Mouse (Mus musculus) hindbrain, embryonic 13.5 days (tissue): ENCODE data around the gene Grap. TPM values are rescaled to one million over a fixed set of nuclear protein-coding genes. Genes with fewer than 3 reads are reported as not detected.

Source experiments
- ATAC-seq: fragments of 200-750 bp; cut with Nextera tagmentation; 2 replicates; pipeline ENCODE4 v1.8.0; 2017; ENCODE audit warnings: moderate TSS enrichment; ENCODE audit not compliant: low FRiP score
- H3K27ac ChIP-seq: fragments of 300-500 bp; sonication (generic); 2 replicates; pipeline ENCODE4 v1.5.1; 2015; ENCODE audit warnings: inconsistent platforms, mild to moderate bottlenecking, moderate library complexity
- H3K27me3 ChIP-seq: fragments of 300-500 bp; sonication (generic); 2 replicates; pipeline ENCODE4 v1.6.1; 2015; ENCODE audit warnings: mild to moderate bottlenecking, inconsistent platforms
- H3K36me3 ChIP-seq: fragments of 300-500 bp; sonication (generic); 2 replicates; pipeline ENCODE4 v1.6.1; 2015; ENCODE audit warnings: mild to moderate bottlenecking, inconsistent platforms
- H3K4me1 ChIP-seq: fragments of 300-500 bp; sonication (generic); replicated peaks from 2 replicates; pipeline ENCODE4 v1.6.1; 2015; ENCODE audit warnings: inconsistent platforms
- H3K4me2 ChIP-seq: fragments of 300-500 bp; sonication (generic); 2 replicates; pipeline ENCODE4 v1.6.1; 2015; ENCODE audit warnings: inconsistent platforms, mild to moderate bottlenecking, moderate library complexity
- H3K4me3 ChIP-seq: fragments of 300-500 bp; sonication (generic); 2 replicates; pipeline ENCODE4 v1.5.1; 2015; ENCODE audit warnings: mild to moderate bottlenecking, inconsistent platforms
- H3K9ac ChIP-seq: fragments of 300-500 bp; sonication (generic); 2 replicates; pipeline ENCODE4 v1.6.1; 2015; ENCODE audit warnings: mild to moderate bottlenecking, inconsistent platforms
- H3K9me3 ChIP-seq: fragments of 300-500 bp; sonication (generic); 2 replicates; pipeline ENCODE4 v1.6.1; 2016; ENCODE audit warnings: inconsistent platforms
- WGBS: fragments of 180-500 bp; shearing (Covaris S2); methylation state at CpG from one replicate; pipeline ENCODE4 v1.1.7; 2015; 5-methylcytosine and 5-hydroxymethylcytosine counted together
- polyA plus RNA-seq: library from polyadenylated mRNA; unstranded; fragments of >200 nt; fragmentation: Nextera tagmentation; extraction: Ambion mirVana; gene quantifications from 2 replicates; pipeline ENCODE4 v1.2.1, GENCODE M21; 2015

The Grap gene
- polyA plus RNA-seq, 1 experiment from 2014 or later: 11.0 TPM

DNA sequence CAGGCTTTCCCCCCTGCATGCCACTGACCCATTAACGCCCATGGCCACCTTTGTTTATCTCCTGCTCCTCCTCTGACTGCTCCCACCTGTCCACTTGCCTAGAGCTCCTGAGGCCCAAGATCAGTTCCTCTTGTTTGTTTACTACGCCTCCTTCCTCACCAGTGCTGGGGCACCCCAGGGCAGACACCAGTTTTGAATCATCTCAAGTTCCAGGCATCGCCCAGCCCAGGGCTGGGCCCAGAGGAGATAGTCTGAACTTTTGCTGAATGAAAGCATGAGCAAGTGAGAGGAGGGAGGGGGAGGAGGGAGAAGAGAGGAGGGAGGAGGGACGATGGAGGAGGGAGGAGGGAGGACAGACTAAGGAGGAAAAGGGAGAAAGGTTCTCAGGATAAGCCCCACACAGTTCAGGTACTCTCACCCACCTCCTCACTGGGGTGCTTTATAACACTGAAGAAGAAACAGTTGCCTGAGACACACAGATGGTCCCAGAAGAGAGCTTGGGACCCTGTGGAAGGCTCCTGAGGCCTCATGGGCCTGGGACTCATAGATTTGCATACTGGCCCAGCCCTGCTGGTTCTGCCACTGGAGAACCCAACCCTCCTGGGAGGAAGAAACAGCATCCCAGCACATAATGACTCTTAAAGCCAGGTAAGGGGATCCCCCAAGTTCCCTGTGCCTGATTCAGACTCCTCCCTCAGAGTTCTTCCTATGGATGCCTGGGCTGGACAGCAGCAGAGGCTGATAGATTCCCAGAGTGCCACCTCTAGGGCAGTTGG lies 26.2 kb downstream of the Grap start:
- no peaks in the 10 kb centered on the region for H3K36me3 ChIP-seq
- no peak overlapping the region for H3K27ac ChIP-seq
- peaks cover 44% of the 10 kb centered on the region for H3K27me3 ChIP-seq
- H3K9me3 ChIP-seq: no peaks in the 10 kb centered on the region
- WGBS: 79% methylated on average over 4 of the region's 4 CpGs
- H3K9ac ChIP-seq: no peak overlapping the region
- H3K4me2 ChIP-seq: no peak overlapping the region
- no peak for ATAC-seq
- no peak overlapping the region for H3K4me3 ChIP-seq
- H3K4me1 ChIP-seq: peaks cover 20% of the 10 kb centered on the region

DNA sequence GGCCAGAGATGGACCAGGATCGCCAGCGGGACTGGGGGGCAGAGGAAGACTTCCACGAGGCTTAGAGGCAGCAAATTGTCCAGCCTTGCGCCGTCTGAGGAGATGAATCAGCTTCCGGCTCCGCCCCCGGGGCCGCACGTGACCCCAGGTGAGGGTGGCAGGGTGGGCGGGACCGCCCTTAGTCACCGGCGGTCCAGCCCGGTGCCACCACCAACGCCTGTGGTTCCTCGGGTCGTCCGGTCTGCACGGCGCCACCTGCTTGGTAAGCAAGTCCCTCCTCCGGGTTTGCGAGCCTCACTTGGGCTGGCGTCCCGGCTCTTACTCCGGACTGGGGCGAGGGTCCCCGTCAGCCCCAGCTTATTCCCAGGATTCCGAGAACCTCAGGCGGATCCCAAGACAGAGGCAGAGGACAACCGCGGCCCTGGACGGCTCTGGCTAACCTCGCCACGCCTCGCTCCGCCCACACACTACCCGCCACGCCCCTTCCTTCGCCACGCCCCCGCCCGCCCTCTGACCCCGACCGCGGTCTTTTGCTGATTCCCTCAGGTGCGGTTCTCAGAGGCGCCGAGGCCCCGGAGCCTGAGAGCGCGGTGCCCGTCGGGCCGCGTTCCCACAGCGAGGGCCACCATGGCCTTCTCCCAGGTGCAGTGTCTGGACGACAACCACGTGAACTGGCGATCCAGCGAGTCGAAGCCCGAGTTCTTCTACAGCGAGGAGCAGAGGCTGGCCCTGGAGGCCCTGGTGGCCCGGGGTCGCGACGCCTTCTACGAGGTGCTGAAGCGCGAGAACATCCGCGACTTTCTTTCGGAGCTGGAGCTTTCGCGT lies 31.1 kb downstream of the Grap start, which contains the start of gene Fam83g:
Fam83g (plus strand) TSS at position 185 of the 825 bp plus-strand sequence.
- 2% methylated on average over 76 of the region's 76 CpGs for WGBS
- peak within 1 kb of the TSS; percentile 55 for H3K4me2 ChIP-seq
- ATAC-seq: no peak
- H3K4me3 ChIP-seq: peak within 1 kb of the TSS; percentile 42
- peaks cover 62% of the 10 kb centered on the region for H3K27me3 ChIP-seq
- H3K4me1 ChIP-seq: peaks cover 12% of the 10 kb centered on the region
- peak within 1 kb of the TSS; percentile 35; the same call in 1 of the 2 replicates for H3K9ac ChIP-seq
- no peak within 1 kb of the TSS for H3K27ac ChIP-seq
- no peaks in the 10 kb centered on the region for H3K36me3 ChIP-seq
- H3K9me3 ChIP-seq: no peaks in the 10 kb centered on the region

DNA sequence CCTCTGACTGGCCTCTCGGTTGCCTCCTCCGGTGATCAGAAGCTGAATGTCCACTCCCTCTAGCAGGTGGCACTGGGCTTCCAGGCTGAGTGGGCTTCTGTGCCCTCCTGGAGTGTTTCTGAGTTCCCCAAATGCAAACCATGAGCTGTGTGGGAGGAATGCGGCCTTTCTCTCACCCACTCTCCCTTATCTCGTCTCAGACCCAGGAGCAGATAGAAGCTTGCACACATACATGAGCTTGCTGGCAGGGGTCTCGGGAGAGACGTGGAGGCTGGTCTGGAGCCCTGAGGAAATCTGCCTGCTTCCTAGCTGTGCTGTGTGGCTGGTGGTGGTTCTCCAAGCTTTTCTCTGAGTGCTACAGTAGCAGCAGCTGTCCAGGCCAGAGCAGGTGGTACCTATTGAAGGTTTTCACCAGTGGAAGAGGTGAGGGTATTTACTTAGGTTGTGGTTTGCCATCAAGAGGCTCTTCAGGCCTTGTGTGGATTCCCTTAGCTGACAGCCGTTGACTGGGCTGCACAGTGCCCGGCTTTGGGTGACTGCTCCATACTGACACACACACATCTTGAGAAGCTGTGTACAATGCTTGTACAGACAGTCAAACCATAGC lies 32.2 kb downstream of the Grap start:
- peaks cover 12% of the 10 kb centered on the region for H3K4me1 ChIP-seq
- peaks cover 62% of the 10 kb centered on the region for H3K27me3 ChIP-seq
- H3K4me2 ChIP-seq: no peak overlapping the region
- H3K4me3 ChIP-seq: no peak overlapping the region
- WGBS: 73% methylated on average over 8 of the region's 8 CpGs
- H3K9me3 ChIP-seq: no peaks in the 10 kb centered on the region
- no peak overlapping the region for H3K9ac ChIP-seq
- H3K36me3 ChIP-seq: no peaks in the 10 kb centered on the region
- no peak for ATAC-seq
- H3K27ac ChIP-seq: no peak overlapping the region

DNA sequence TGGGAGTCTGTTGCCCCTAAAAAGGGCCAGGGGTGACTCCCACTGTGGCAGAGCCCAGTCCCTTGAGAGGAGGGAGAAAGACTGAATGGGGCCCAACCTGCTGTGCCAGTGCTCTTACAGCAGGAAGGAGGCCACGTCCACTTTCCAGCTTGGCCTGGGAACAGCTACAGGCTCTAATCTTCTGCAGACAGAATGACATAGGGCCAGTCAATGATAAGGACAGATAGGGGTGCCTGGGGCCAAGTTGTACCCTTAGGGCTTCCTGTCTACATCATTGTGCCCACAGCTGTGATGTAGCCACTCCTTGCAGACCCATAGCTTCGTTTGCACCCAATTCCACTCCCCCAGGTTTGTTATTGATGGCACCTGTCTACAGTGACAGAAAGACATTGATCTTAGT lies 33.1 kb downstream of the Grap start:
- WGBS: 51% methylated on average over 2 of the region's 2 CpGs
- Histone ChIP-seq H3K27me3 (peaks cover 58% of the 10 kb centered on the region), H3K4me3 (no peak overlapping the region), H3K27ac (no peak overlapping the region), H3K36me3 (no peaks in the 10 kb centered on the region), H3K4me1 (peaks cover 12% of the 10 kb centered on the region), H3K4me2 (no peak overlapping the region), H3K9ac (no peak overlapping the region), H3K9me3 (no peaks in the 10 kb centered on the region)
- no peak for ATAC-seq

DNA sequence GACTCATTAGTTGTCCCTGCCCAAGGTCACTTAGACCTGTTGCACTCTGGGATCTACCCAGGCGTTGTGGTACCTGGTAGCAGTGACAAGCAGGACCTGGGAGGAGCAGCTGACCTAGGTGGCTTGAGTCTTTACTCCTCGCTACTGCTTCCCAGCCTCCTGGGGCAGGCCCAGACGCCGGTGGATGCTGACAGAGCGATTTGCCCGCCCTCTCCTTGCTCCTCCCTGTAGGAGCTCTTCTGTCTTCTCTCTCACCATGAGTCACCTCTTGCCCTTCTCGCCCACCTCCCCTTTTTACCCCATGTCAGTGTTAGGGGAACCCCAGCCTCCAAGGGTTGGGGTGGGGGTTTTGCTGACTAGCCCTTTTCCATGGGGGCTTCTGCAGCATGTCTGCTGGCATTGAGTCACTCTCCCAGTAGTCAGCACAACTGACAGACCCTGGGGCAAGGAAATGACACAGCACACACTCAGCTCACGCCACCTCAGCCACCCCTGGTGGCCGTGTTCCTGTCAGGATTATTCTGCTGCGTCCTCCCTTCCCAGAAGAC lies 33.9 kb downstream of the Grap start:
- WGBS: 39% methylated on average over 10 of the region's 10 CpGs
- ATAC-seq: no peak
- H3K4me3 ChIP-seq: no peak overlapping the region

DNA sequence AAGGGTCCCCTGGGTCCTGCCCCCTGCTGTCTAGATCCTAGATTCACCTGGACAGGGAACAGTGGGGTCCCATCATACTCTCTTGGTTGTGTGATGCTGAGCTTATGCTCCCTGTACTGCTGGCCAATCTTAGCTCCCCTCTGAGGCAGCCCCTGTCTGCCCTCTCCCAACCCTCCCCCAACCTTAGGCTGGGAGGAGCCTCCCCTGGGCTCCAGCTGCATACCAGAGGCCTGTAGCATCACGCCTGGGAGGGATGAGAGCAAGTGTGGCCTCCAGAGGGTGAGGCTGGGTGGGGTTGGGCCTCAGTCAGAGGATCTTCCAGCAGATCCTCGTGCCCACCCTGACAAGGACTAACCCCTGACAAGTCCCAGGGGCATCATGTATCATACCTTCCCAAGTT lies 34.5 kb downstream of the Grap start:
- H3K4me2 ChIP-seq: no peak overlapping the region
- no peak overlapping the region for H3K9ac ChIP-seq
- H3K36me3 ChIP-seq: no peaks in the 10 kb centered on the region
- H3K4me1 ChIP-seq: peaks cover 12% of the 10 kb centered on the region
- H3K4me3 ChIP-seq: no peak overlapping the region
- H3K9me3 ChIP-seq: no peaks in the 10 kb centered on the region
- ATAC-seq: no peak
- peaks cover 52% of the 10 kb centered on the region for H3K27me3 ChIP-seq
- WGBS: 54% methylated on average over 2 of the region's 2 CpGs
- no peak overlapping the region for H3K27ac ChIP-seq

More for the DNA sequence above, 33.9 kb downstream of the Grap start:
- Histone ChIP-seq H3K27me3 (peaks cover 56% of the 10 kb centered on the region), H3K27ac (no peak overlapping the region), H3K9ac (no peak overlapping the region), H3K9me3 (no peaks in the 10 kb centered on the region), H3K4me1 (peaks cover 12% of the 10 kb centered on the region), H3K36me3 (no peaks in the 10 kb centered on the region), H3K4me2 (no peak overlapping the region)

DNA sequence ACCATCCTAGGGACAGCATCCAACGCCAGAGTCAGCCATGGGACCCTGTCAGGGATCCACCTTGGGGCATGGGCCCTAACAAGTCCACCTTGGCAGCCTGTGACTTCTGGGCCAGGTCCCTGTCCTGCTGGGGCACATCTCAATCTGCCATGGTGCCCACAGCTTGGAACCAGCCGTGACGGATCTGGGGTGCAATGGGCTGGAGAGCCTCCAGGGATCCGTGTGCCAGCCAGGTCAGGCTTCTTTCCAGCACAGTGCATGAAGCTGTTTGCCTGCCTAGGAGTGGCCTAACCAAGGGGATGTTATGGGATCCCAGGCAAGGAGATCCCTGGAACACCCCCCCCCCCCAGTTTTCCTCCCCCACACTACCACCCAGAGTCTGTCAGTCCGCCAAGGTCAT lies 39.9 kb downstream of the Grap start:
- no peak overlapping the region for H3K4me3 ChIP-seq
- H3K4me1 ChIP-seq: no peaks in the 10 kb centered on the region
- no peaks in the 10 kb centered on the region for H3K9me3 ChIP-seq
- 93% methylated on average over 5 of the region's 5 CpGs for WGBS
- no peak overlapping the region for H3K9ac ChIP-seq
- no peak for ATAC-seq
- H3K27ac ChIP-seq: no peak overlapping the region
- no peaks in the 10 kb centered on the region for H3K36me3 ChIP-seq
- no peak overlapping the region for H3K4me2 ChIP-seq
- 0 out of 2 replicates have a peak, but pooled peaks cover 8% of the 10 kb centered on the region for H3K27me3 ChIP-seq

DNA sequence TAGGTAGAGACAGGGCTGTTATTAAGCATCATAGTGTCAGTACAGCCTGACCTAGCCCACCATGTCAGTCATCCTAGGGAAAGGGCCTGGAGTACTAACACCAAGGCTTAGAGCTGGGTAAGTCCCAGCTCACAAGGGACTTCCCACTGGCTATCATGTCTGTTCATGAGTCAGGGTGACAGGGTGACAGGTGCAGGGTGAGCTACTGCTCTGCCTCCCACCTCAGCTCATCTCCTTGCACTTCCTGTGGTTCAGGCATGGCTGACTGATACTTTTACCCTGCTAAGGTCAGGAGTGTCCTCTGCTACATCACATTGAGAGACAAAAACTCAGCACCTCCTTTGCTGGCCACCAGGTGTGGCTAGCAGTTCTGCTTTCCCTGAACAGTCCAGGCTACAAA lies 45.8 kb downstream of the Grap start:
- peaks cover 12% of the 10 kb centered on the region; the same call in 1 of the 2 replicates for H3K27me3 ChIP-seq
- no peak overlapping the region for H3K4me2 ChIP-seq
- H3K9ac ChIP-seq: no peak overlapping the region
- no peak overlapping the region for H3K27ac ChIP-seq
- no peaks in the 10 kb centered on the region for H3K9me3 ChIP-seq
- no peak overlapping the region for H3K4me3 ChIP-seq
- no peaks in the 10 kb centered on the region for H3K36me3 ChIP-seq
- ATAC-seq: no peak
- peaks cover 16% of the 10 kb centered on the region for H3K4me1 ChIP-seq

DNA sequence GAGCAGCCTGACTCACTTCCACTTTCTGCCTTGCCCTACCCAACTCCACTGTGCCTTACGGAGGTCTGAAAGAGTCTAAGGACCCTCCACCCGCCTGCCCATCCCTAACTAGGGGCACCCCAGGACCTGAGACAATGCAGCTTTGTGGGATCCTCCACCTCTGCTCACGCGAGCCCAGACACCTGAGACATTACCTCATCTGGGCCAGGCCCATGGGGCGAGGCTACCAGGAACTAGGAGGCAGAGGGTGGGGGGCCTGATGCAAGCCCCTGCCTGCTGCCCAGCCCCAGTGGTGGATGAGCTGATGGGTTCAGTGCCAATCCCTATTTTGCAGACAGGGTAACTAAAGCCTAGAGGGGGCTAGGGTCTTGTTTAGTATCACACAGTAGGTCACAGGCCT lies 46.4 kb downstream of the Grap start:
- no peak overlapping the region for H3K27ac ChIP-seq
- WGBS: 86% methylated on average over 5 of the region's 5 CpGs
- H3K4me2 ChIP-seq: no peak overlapping the region
- H3K9ac ChIP-seq: no peak overlapping the region
- no peak for ATAC-seq
- H3K4me3 ChIP-seq: no peak overlapping the region
- peaks cover 10% of the 10 kb centered on the region; the same call in 1 of the 2 replicates for H3K27me3 ChIP-seq
- H3K4me1 ChIP-seq: peaks cover 16% of the 10 kb centered on the region
- H3K36me3 ChIP-seq: no peaks in the 10 kb centered on the region
- no peaks in the 10 kb centered on the region for H3K9me3 ChIP-seq

DNA sequence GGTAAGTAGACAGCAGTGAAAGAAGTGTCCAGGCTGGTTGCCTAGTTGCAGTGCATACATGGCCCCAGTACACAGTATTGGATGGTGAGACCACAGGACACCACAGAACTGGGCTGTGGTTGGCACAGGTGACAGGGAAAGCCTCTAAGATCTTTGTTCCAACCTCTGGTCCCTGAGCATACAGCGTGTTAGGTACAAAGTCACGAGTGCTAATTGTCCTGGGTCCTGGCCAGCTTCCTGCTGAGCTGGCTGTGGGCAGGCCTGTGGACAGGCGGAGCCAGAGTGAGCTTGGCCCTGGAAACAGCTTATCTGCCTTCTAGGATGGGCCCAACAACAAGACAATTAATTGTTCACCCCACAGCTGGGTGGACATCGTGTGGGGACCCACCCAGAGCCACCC lies 46.9 kb downstream of the Grap start:
- Histone ChIP-seq H3K4me2 (no peak overlapping the region), H3K9ac (no peak overlapping the region), H3K4me1 (peaks cover 16% of the 10 kb centered on the region), H3K36me3 (no peaks in the 10 kb centered on the region), H3K4me3 (no peak overlapping the region), H3K9me3 (no peaks in the 10 kb centered on the region), H3K27ac (no peak overlapping the region), H3K27me3 (peaks cover 10% of the 10 kb centered on the region; the same call in 1 of the 2 replicates)
- WGBS: 66% methylated on average over 4 of the region's 4 CpGs
- no peak for ATAC-seq

DNA sequence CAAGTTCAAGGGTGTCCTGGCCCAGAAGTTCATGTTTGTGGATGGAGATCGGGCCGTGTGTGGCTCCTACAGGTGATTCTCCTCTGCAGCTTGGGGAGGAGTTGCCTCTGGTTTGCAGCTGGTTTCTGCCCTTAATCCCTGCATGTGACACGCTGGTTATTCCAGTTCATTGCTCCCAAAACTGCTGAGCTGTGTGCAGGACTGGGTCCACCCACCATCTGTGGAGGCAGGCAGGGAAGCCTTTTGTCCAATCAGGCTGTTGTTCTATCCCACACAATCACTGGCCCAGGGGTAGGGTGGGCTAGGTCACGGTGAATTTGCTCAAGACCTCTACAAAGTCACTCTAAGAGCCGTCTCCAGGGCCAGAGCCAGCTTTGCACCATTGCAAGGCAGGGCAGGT lies 48.6 kb downstream of the Grap start:
- Histone ChIP-seq H3K9me3 (no peaks in the 10 kb centered on the region), H3K27me3 (peaks cover 10% of the 10 kb centered on the region; the same call in 1 of the 2 replicates), H3K4me1 (peaks cover 16% of the 10 kb centered on the region), H3K36me3 (no peaks in the 10 kb centered on the region), H3K4me3 (no peak overlapping the region), H3K27ac (no peak overlapping the region), H3K4me2 (no peak overlapping the region), H3K9ac (no peak overlapping the region)
- ATAC-seq: no peak
- 38% methylated on average over 5 of the region's 5 CpGs for WGBS

DNA sequence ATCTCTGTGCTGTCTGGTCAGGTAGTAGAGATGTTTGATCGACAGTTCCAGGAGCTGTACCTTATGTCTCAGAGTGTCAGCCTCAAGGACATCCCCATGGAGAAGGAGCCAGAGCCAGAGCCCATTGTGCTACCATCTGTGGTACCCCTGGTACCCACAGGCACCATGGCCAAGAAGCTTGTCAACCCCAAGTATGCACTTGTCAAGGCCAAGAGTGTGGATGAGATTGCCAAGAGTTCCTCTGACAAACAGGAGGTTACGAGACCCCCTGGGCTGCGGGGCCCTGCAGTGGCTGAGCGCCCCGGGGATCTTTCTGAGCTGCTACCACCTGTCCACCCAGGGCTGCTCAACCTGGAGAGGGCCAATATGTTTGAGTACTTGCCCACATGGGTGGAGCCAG lies 49.4 kb downstream of the Grap start:
- 97% methylated on average over 5 of the region's 5 CpGs for WGBS
- no peak overlapping the region for H3K4me2 ChIP-seq
- ATAC-seq: no peak
- H3K4me3 ChIP-seq: no peak overlapping the region
- H3K27ac ChIP-seq: no peak overlapping the region
- H3K27me3 ChIP-seq: peaks cover 10% of the 10 kb centered on the region; the same call in 1 of the 2 replicates
- peaks cover 16% of the 10 kb centered on the region for H3K4me1 ChIP-seq
- no peaks in the 10 kb centered on the region for H3K36me3 ChIP-seq
- no peaks in the 10 kb centered on the region for H3K9me3 ChIP-seq
- no peak overlapping the region for H3K9ac ChIP-seq
